Mouse (Mus musculus) embryonic facial prominence, embryonic 15.5 days (tissue): Measurements from ENCODE around the gene Otud1. TPM values are rescaled to one million over a fixed set of nuclear protein-coding genes. Genes with fewer than 3 reads are reported as not detected.

Experiments
- ATAC-seq: fragments of 200-750 bp; cut with Nextera tagmentation; 2 replicates; pipeline ENCODE4 v1.8.0; 2017; ENCODE audit warnings: low read depth, moderate TSS enrichment; ENCODE audit not compliant: insufficient number of reproducible peaks, low FRiP score, low TSS enrichment
- H3K27ac ChIP-seq: fragments of 300-500 bp; sonication (generic); replicated peaks from 2 replicates; pipeline ENCODE4 v1.5.1; 2015; ENCODE audit warnings: mild to moderate bottlenecking, inconsistent platforms
- H3K27me3 ChIP-seq: fragments of 300-500 bp; sonication (generic); 2 replicates; pipeline ENCODE4 v1.6.1; 2015; ENCODE audit warnings: inconsistent platforms
- H3K36me3 ChIP-seq: fragments of 300-500 bp; sonication (generic); 2 replicates; pipeline ENCODE4 v1.6.1; 2015; ENCODE audit warnings: mild to moderate bottlenecking, inconsistent platforms
- H3K4me1 ChIP-seq: fragments of 300-500 bp; sonication (generic); 2 replicates; pipeline ENCODE4 v1.6.1; 2015; ENCODE audit warnings: inconsistent platforms
- H3K4me2 ChIP-seq: fragments of 300-500 bp; sonication (generic); replicated peaks from 2 replicates; pipeline ENCODE4 v1.6.1; 2015; ENCODE audit warnings: mild to moderate bottlenecking, inconsistent platforms
- H3K4me3 ChIP-seq: fragments of 300-500 bp; sonication (generic); replicated peaks from 2 replicates; pipeline ENCODE4 v1.5.1; 2015; ENCODE audit warnings: mild to moderate bottlenecking, inconsistent platforms
- H3K9ac ChIP-seq: fragments of 300-500 bp; sonication (generic); 2 replicates; pipeline ENCODE4 v1.6.1; 2015; ENCODE audit warnings: inconsistent platforms
- H3K9me3 ChIP-seq: fragments of 300-500 bp; sonication (generic); replicated peaks from 2 replicates; pipeline ENCODE4 v1.6.1; 2016; ENCODE audit warnings: inconsistent platforms
- WGBS: fragments of 180-500 bp; shearing (Covaris S2); methylation state at CpG from one replicate; pipeline ENCODE4 v1.1.7; 2015; 5-methylcytosine and 5-hydroxymethylcytosine counted together
- polyA plus RNA-seq: library from polyadenylated mRNA; unstranded; fragments of >200 nt; fragmentation: Nextera tagmentation; extraction: Ambion mirVana; gene quantifications from 2 replicates; pipeline ENCODE4 v1.2.1, GENCODE M21; 2015

Gene Otud1
- polyA plus RNA-seq, 1 experiment from 2014 or later = 2.6 TPM

GRCm38 (mm10) chr2:19656436-19656835, 1.1 kb upstream of the Otud1 start:
- no peak for ATAC-seq
- H3K27me3 ChIP-seq = peaks cover 16% of the 10 kb centered on the region
- no peaks in the 10 kb centered on the region for H3K36me3 ChIP-seq
- H3K4me2 ChIP-seq = peak overlapping the region; percentile 80
- no peak overlapping the region for H3K27ac ChIP-seq
- H3K9ac ChIP-seq = no peak overlapping the region
- 16% methylated on average over 5 of the region's 5 CpGs for WGBS
- no peaks in the 10 kb centered on the region for H3K9me3 ChIP-seq
- H3K4me3 ChIP-seq = peak overlapping the region; percentile 74; the same call in 1 of the 2 replicates
- peaks cover 16% of the 10 kb centered on the region; the same call in 1 of the 2 replicates for H3K4me1 ChIP-seq

- peaks cover 16% of the 10 kb centered on the region for H3K27me3 ChIP-seq
- ATAC-seq = peak; percentile 85
- peak overlapping the region; percentile 80 for H3K4me2 ChIP-seq
- WGBS = under 1% methylated on average over 90 of the region's 108 CpGs
- no peaks in the 10 kb centered on the region for H3K36me3 ChIP-seq
- H3K4me1 ChIP-seq = peaks cover 16% of the 10 kb centered on the region; the same call in 1 of the 2 replicates
- H3K9me3 ChIP-seq = no peaks in the 10 kb centered on the region
- H3K4me3 ChIP-seq = peak overlapping the region; percentile 74
- peak overlapping the region; percentile 60 for H3K9ac ChIP-seq
- peak overlapping the region; percentile 90 for H3K27ac ChIP-seq
Observed at GRCm38 (mm10) chr2:19657881-19658589, 483 bp downstream of the Otud1 start.

- peak overlapping the region; percentile 90; the same call in 1 of the 2 replicates for H3K27ac ChIP-seq
- H3K9ac ChIP-seq = peak overlapping the region; percentile 60
- peak overlapping the region; percentile 80 for H3K4me2 ChIP-seq
- no peak; the same call in 1 of the 2 replicates for ATAC-seq
- WGBS = 4% methylated on average over 49 of the region's 49 CpGs
- H3K27me3 ChIP-seq = peaks cover 16% of the 10 kb centered on the region
- peak overlapping the region; percentile 74 for H3K4me3 ChIP-seq
- H3K36me3 ChIP-seq = no peaks in the 10 kb centered on the region
- H3K9me3 ChIP-seq = no peaks in the 10 kb centered on the region
- H3K4me1 ChIP-seq = peaks cover 16% of the 10 kb centered on the region; the same call in 1 of the 2 replicates
Observed at GRCm38 (mm10) chr2:19658661-19659384, 1.3 kb downstream of the Otud1 start.

GRCm38 (mm10) chr2:19660875-19661274, 3.3 kb downstream of the Otud1 start:
- Histone ChIP-seq H3K9ac (no peak overlapping the region), H3K27me3 (peaks cover 10% of the 10 kb centered on the region), H3K4me1 (peaks cover 16% of the 10 kb centered on the region; the same call in 1 of the 2 replicates), H3K4me3 (no peak overlapping the region), H3K9me3 (no peaks in the 10 kb centered on the region), H3K36me3 (no peaks in the 10 kb centered on the region), H3K4me2 (no peak overlapping the region), H3K27ac (no peak overlapping the region)
- no peak for ATAC-seq

GRCm38 (mm10) chr2:19663146-19663848, 5.7 kb downstream of the Otud1 start:
- Histone ChIP-seq H3K4me1 (peaks cover 9% of the 10 kb centered on the region; the same call in 1 of the 2 replicates), H3K4me2 (no peak overlapping the region), H3K9ac (no peak overlapping the region), H3K9me3 (no peaks in the 10 kb centered on the region), H3K27me3 (peaks cover 10% of the 10 kb centered on the region), H3K36me3 (no peaks in the 10 kb centered on the region), H3K27ac (no peak overlapping the region), H3K4me3 (no peak overlapping the region)
- ATAC-seq = no peak
- WGBS = 70% methylated on average over 4 of the region's 4 CpGs

- H3K9me3 ChIP-seq = no peaks in the 10 kb centered on the region
- peaks cover 3% of the 10 kb centered on the region; the same call in 1 of the 2 replicates for H3K4me1 ChIP-seq
- H3K36me3 ChIP-seq = no peaks in the 10 kb centered on the region
- no peak overlapping the region for H3K27ac ChIP-seq
- H3K27me3 ChIP-seq = peaks cover 4% of the 10 kb centered on the region
- 72% methylated on average over 6 of the region's 6 CpGs for WGBS
- no peak overlapping the region for H3K4me2 ChIP-seq
- no peak overlapping the region for H3K9ac ChIP-seq
- H3K4me3 ChIP-seq = no peak overlapping the region
- ATAC-seq = no peak
Observed at GRCm38 (mm10) chr2:19664147-19664546, 6.6 kb downstream of the Otud1 start.

GRCm38 (mm10) chr2:19664555-19665475, 7.3 kb downstream of the Otud1 start:
- Histone ChIP-seq H3K9ac (no peak overlapping the region), H3K27me3 (no peaks in the 10 kb centered on the region), H3K9me3 (no peaks in the 10 kb centered on the region), H3K4me1 (no peaks in the 10 kb centered on the region), H3K4me3 (no peak overlapping the region), H3K27ac (no peak overlapping the region), H3K36me3 (no peaks in the 10 kb centered on the region), H3K4me2 (no peak overlapping the region)
- WGBS = 46% methylated on average over 7 of the region's 7 CpGs
- ATAC-seq = no peak

- WGBS = 8% methylated on average over 3 of the region's 3 CpGs
- no peaks in the 10 kb centered on the region for H3K27me3 ChIP-seq
- H3K9ac ChIP-seq = no peak overlapping the region
- no peaks in the 10 kb centered on the region for H3K9me3 ChIP-seq
- H3K27ac ChIP-seq = no peak overlapping the region
- H3K4me2 ChIP-seq = no peak overlapping the region
- H3K4me1 ChIP-seq = no peaks in the 10 kb centered on the region
- no peaks in the 10 kb centered on the region for H3K36me3 ChIP-seq
- ATAC-seq = peak; percentile 65; the same call in 1 of the 2 replicates
- no peak overlapping the region for H3K4me3 ChIP-seq
Observed at GRCm38 (mm10) chr2:19665841-19666240, 8.3 kb downstream of the Otud1 start.

GRCm38 (mm10) chr2:19670851-19671688, 13.5 kb downstream of the Otud1 start:
- Histone ChIP-seq H3K9me3 (no peaks in the 10 kb centered on the region), H3K4me2 (no peak overlapping the region), H3K4me3 (no peak overlapping the region), H3K27me3 (no peaks in the 10 kb centered on the region), H3K4me1 (no peaks in the 10 kb centered on the region), H3K36me3 (no peaks in the 10 kb centered on the region), H3K27ac (no peak overlapping the region), H3K9ac (no peak overlapping the region)
- no peak for ATAC-seq
- 84% methylated on average over 13 of the region's 13 CpGs for WGBS

GRCm38 (mm10) chr2:19682997-19683396, 25.4 kb downstream of the Otud1 start:
- WGBS = 37% methylated on average over 3 of the region's 3 CpGs
- H3K36me3 ChIP-seq = no peaks in the 10 kb centered on the region
- H3K9ac ChIP-seq = no peak overlapping the region
- H3K27ac ChIP-seq = no peak overlapping the region
- no peaks in the 10 kb centered on the region for H3K9me3 ChIP-seq
- no peak for ATAC-seq
- peaks cover 9% of the 10 kb centered on the region; the same call in 1 of the 2 replicates for H3K4me1 ChIP-seq
- no peak overlapping the region for H3K4me3 ChIP-seq
- H3K4me2 ChIP-seq = no peak overlapping the region
- no peaks in the 10 kb centered on the region for H3K27me3 ChIP-seq
